Comparison of ENCODE assay signal across 9 mouse cellular contexts in the genomic region with DNA sequence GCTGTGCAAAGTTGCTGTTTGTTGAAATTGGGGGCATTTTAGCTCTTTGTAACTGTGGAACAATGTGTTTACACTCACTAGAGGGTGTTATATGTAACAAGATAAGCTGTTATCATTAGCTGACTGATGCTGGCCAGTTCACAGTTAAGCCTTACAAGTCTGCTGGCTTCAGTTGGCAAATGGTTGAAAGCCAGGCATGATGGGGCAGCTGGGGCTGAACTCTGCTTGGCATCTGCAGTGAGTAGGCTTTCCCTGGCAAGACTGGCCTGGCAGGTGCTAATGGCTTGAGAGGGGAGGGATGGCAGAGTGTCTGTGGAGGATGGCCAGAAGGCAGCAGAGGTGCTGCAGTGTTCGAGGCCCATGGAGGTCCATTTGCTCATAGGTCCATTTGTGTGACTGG. TPM values are rescaled to one million over a fixed set of nuclear protein-coding genes. Genes with fewer than 3 reads are reported as not detected.
A peak's percentile ranks its signal among the peaks of the same experiment; 100 is the strongest.
DNase-seq lines count a peak whose midpoint lies in the region; ATAC-seq and TF ChIP-seq lines count a peak whose summit lies in the region.
"Had no signal": no experiment of that assay in that cellular context is flagged by ENCODE, and none has a peak within 500 bp of the region (broad histone marks: within the 10 kb centered on the region; RNA-seq: fewer than 3 reads in every experiment).

No protein-coding gene starts in this region.

- no peak for DNase-seq in hindbrain, embryonic 10.5 days (ENCODE audit: low spot score)
- DNase-seq in hindbrain, embryonic 11.5 days (ENCODE audit: low spot score) = no peak
- DNase-seq in G1E (ENCODE audit: low spot score) = no peak
- DNase-seq in heart, postnatal 14 days = peak; percentile 36 to 68
- DNase-seq in liver, adult 2 months (ENCODE audit: extremely low read depth, low read depth, low spot score) = no peak
- DNase-seq in adrenal gland, adult 2 months = no peak
- no peak for DNase-seq in thymus, postnatal 10 days (ENCODE audit: low spot score in 2 of 2)

- WGBS in hindbrain, embryonic 10.5 days = 79% methylated on average over 1 of the region's 1 CpGs
- WGBS in hindbrain, embryonic 11.5 days = 81% methylated on average over 1 of the region's 1 CpGs
- 84% methylated on average over 1 of the region's 1 CpGs for WGBS in liver, adult 2 months

- peaks cover 25% of the 10 kb centered on the region for H3K27me3 ChIP-seq in hindbrain, embryonic 10.5 days (ENCODE audit: insufficient read depth, poor library complexity, severe bottlenecking)
- H3K27me3 ChIP-seq in hindbrain, embryonic 11.5 days (ENCODE audit: control insufficient read depth, insufficient read depth, low read length) = peaks cover 5% of the 10 kb centered on the region; the same call in 1 of the 2 replicates
- H3K27me3 ChIP-seq in G1E (ENCODE audit: insufficient read depth, low read length) = no peaks in the 10 kb centered on the region
- H3K27me3 ChIP-seq in liver, adult 2 months (ENCODE audit: control insufficient read depth, insufficient read depth, low read length) = peaks cover 4% of the 10 kb centered on the region; the same call in 1 of the 2 replicates
- H3K27me3 ChIP-seq: Patski had no signal

- TF ChIP-seq CTCF in G1E (IDR thresholded peaks at IDR 0.05; ENCODE audit: low read depth, low read length) = no peak
- TF ChIP-seq CTCF in embryonic fibroblast, embryonic 13.5 days (IDR thresholded peaks at IDR 0.05; ENCODE audit: borderline replicate concordance, insufficient read depth, low read length) = no peak
- TF ChIP-seq CTCF in liver, adult 2 months (IDR thresholded peaks at IDR 0.05; ENCODE audit: low read depth, low read length) = no peak

- no peaks in the 10 kb centered on the region for H3K9me3 ChIP-seq in hindbrain, embryonic 10.5 days
- H3K9me3 ChIP-seq in hindbrain, embryonic 11.5 days (ENCODE audit: control insufficient read depth, low read length) = no peaks in the 10 kb centered on the region
- H3K9me3 ChIP-seq in G1E (replicated peaks) = no peaks in the 10 kb centered on the region

- no peak for ATAC-seq in hindbrain, embryonic 11.5 days (ENCODE audit: low FRiP score)
- no peak; the same call in 1 of the 2 replicates for ATAC-seq in G1E (ENCODE audit: extremely low read depth, insufficient number of reproducible peaks, low FRiP score, poor library complexity, severe bottlenecking)

- H3K79me2 ChIP-seq in liver, adult 2 months (ENCODE audit: control insufficient read depth, insufficient read depth, low read length) = no peaks in the 10 kb centered on the region

- H3K4me3 ChIP-seq in hindbrain, embryonic 10.5 days = no peak overlapping the region
- H3K4me3 ChIP-seq in hindbrain, embryonic 11.5 days (ENCODE audit: low read depth, low read length) = no peak overlapping the region
- H3K4me3 ChIP-seq in G1E (ENCODE audit: low read depth, low read length) = peak overlapping the region; percentile 73
- H3K4me3 ChIP-seq in embryonic fibroblast, embryonic 13.5 days (ENCODE audit: insufficient read depth, low read length) = no peak overlapping the region
- H3K4me3 ChIP-seq in liver, adult 2 months (ENCODE audit: insufficient read depth, low read depth, low read length) = peak overlapping the region; percentile 15; the same call in 1 of the 2 replicates

- TF ChIP-seq POLR2A in embryonic fibroblast, embryonic 13.5 days (IDR thresholded peaks at IDR 0.05; ENCODE audit: low read depth, low read length) = no peak
- no peak for TF ChIP-seq POLR2A in liver, adult 2 months (IDR thresholded peaks at IDR 0.05; ENCODE audit: extremely low read depth, insufficient read depth, low read length)

- no peak overlapping the region for H3K4me2 ChIP-seq in hindbrain, embryonic 11.5 days (replicated peaks; ENCODE audit: low read depth, low read length)

- no peaks in the 10 kb centered on the region for H3K36me3 ChIP-seq in hindbrain, embryonic 10.5 days
- H3K36me3 ChIP-seq in hindbrain, embryonic 11.5 days (ENCODE audit: control insufficient read depth, insufficient read depth, low read length) = no peaks in the 10 kb centered on the region
- H3K36me3 ChIP-seq in G1E (replicated peaks) = peaks cover 26% of the 10 kb centered on the region
- H3K36me3 ChIP-seq in liver, adult 2 months (ENCODE audit: control insufficient read depth, insufficient read depth, low read length) = no peaks in the 10 kb centered on the region

- peaks cover 29% of the 10 kb centered on the region for H3K4me1 ChIP-seq in hindbrain, embryonic 10.5 days (replicated peaks)
- no peaks in the 10 kb centered on the region for H3K4me1 ChIP-seq in hindbrain, embryonic 11.5 days (replicated peaks; ENCODE audit: control insufficient read depth, insufficient read depth, low read length)
- H3K4me1 ChIP-seq in G1E (ENCODE audit: insufficient read depth, low read depth, low read length) = peaks cover 91% of the 10 kb centered on the region
- H3K4me1 ChIP-seq in embryonic fibroblast, embryonic 13.5 days (ENCODE audit: control insufficient read depth, insufficient read depth, low read length) = peaks cover 2% of the 10 kb centered on the region; the same call in 1 of the 2 replicates
- 0 out of 2 replicates have a peak, but pooled peaks cover 2% of the 10 kb centered on the region for H3K4me1 ChIP-seq in liver, adult 2 months (ENCODE audit: control insufficient read depth, insufficient read depth, low read length)

- no peak overlapping the region for H3K9ac ChIP-seq in hindbrain, embryonic 11.5 days (ENCODE audit: low read depth, low read length)
- H3K9ac ChIP-seq in liver, adult 2 months (ENCODE audit: low read depth, low read length) = peak overlapping the region; percentile 26; the same call in 1 of the 2 replicates

- peak overlapping the region; percentile 57; the same call in 1 of the 2 replicates for H3K27ac ChIP-seq in hindbrain, embryonic 10.5 days
- H3K27ac ChIP-seq in hindbrain, embryonic 11.5 days (ENCODE audit: low read depth, low read length) = no peak overlapping the region
- H3K27ac ChIP-seq in embryonic fibroblast, embryonic 13.5 days (ENCODE audit: insufficient read depth, low read length) = peak overlapping the region; percentile 20; the same call in 1 of the 2 replicates
- peak overlapping the region; percentile 38 for H3K27ac ChIP-seq in liver, adult 2 months (replicated peaks; ENCODE audit: insufficient read depth, low read depth, low read length)

- intact Hi-C loops in heart, postnatal 14 days (cut with DNase I) = no loop called here

RNA-seq across cellular contexts. Expression of a gene that starts 6.1 kb away (rescaled TPM):
- 1.7 and 1.9 TPM in 2 replicates for polyA plus RNA-seq in hindbrain, embryonic 10.5 days (2016; fragmentation: Nextera tagmentation; extraction: Ambion mirVana)
- 1.3 and 1.4 TPM in 2 replicates for polyA plus RNA-seq in hindbrain, embryonic 11.5 days (2014; fragmentation: Nextera tagmentation; extraction: Ambion mirVana)
- 64.1 and 69.5 TPM in 2 replicates for total RNA-seq in G1E (2014; fragmentation: Nextera tagmentation)
- 21.8 and 26.0 TPM in 2 replicates for total RNA-seq in G1E (2017)
- polyA plus RNA-seq in G1E (2012) = 10.7 and 13.1 TPM in 2 replicates
- polyA plus RNA-seq in embryonic fibroblast, embryonic 13.5 days (2011; ENCODE audit: insufficient read length, low read depth, missing spikeins) = 4.6 and 8.8 TPM in 2 replicates
- 10 to 100 TPM; 41.2 to 41.7 TPM for total RNA-seq in heart, postnatal 14 days (2021)
- total RNA-seq in liver, adult 2 months (2014; rRNA removed) = 0.55 and 0.67 TPM in 2 replicates
- 0.25 and 0.57 TPM in 2 replicates for polyA plus RNA-seq in liver, adult 2 months (2012; rRNA removed)
- total RNA-seq in adrenal gland, adult 2 months (2021) = 10 to 100 TPM; 15.4 to 26.2 TPM
- polyA plus RNA-seq in adrenal gland, adult 2 months (2012; rRNA removed) = 15.6 and 16.1 TPM in 2 replicates

Comparison
In these comparisons a context has a peak if more than half of its experiments do, and no peak if none do; other contexts are left out.
1. DNase-seq: peak in heart, postnatal 14 days (2 of 2); none in hindbrain, embryonic 10.5 days (single experiment), hindbrain, embryonic 11.5 days (single experiment), G1E (single experiment), liver, adult 2 months (single experiment), adrenal gland, adult 2 months (single experiment) and thymus, postnatal 10 days (0 of 2).
2. H3K4me3 ChIP-seq: peak in G1E (single experiment) and liver, adult 2 months (single experiment); none in hindbrain, embryonic 10.5 days (single experiment), hindbrain, embryonic 11.5 days (single experiment) and embryonic fibroblast, embryonic 13.5 days (single experiment).